In the genomic region with DNA sequence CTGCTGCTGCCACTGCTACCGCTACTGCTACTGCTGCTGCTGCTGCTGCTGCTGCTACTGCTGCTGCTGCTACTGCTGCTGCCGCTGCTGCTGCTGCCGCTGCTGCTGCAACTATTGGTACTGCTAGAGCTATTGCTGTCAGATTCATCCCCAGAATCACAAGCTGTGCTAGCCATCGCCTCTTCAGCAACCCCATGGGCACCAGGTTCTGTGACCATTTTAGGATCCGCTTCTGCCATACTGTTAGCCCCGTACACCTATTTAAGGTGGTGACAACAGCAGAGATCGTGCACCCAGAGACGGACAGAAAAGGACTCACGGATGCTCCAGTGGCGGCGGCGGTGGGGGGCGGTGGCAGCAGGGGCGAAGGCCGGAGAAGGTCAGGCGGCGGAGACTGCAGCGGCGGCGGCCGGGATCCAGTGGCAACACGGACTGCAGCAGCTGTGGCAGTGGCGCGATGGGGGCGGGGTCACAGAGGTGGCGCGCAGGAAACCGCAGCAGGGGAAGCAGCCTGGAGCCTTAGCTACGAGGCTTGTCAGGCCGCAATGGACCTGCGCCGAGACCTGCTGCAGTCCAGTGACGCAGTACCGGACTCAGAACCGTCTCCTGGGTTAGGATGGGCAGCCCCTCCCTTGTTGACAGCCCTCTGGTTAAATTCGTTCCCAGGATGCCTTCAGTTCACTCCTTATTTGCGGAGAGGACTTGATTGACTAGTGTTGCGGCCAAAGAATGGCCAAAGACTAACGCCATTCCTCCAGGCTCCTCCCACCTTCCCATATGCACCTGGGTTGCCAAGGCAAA, we compare ENCODE assay signal across 8 mouse cellular contexts. TPM values are rescaled to one million over a fixed set of nuclear protein-coding genes. Genes with fewer than 3 reads are reported as not detected.
DNase-seq lines count a peak whose midpoint lies in the region; ATAC-seq and TF ChIP-seq lines count a peak whose summit lies in the region.

A gene (minus strand): TSS at position 621 of the 801 bp plus-strand sequence.

- ATAC-seq in forebrain, postnatal 0 days: peak; percentile 98
- ATAC-seq in liver, embryonic 16.5 days (ENCODE audit: low read depth): peak; percentile 91
- peak; percentile 99 for ATAC-seq in neural tube, embryonic 13.5 days (ENCODE audit: low read depth)

- 12% methylated on average over 39 of the region's 39 CpGs for WGBS in forebrain, postnatal 0 days
- 9% methylated on average over 39 of the region's 39 CpGs for WGBS in liver, embryonic 16.5 days (ENCODE audit: insufficient replicate concordance)
- 7% methylated on average over 39 of the region's 39 CpGs for WGBS in neural tube, embryonic 13.5 days

- peak within 1 kb of the TSS; percentile 44 for H3K4me2 ChIP-seq in forebrain, postnatal 0 days (ENCODE audit: low read depth)
- peak within 1 kb of the TSS; percentile 53 for H3K4me2 ChIP-seq in liver, embryonic 16.5 days (ENCODE audit: low read depth, low read length)
- H3K4me2 ChIP-seq in neural tube, embryonic 13.5 days: peak within 1 kb of the TSS; percentile 51

- peak within 1 kb of the TSS; percentile 86 for H3K27ac ChIP-seq in forebrain, postnatal 0 days (ENCODE audit: low read depth, low read length)
- no peak within 1 kb of the TSS for H3K27ac ChIP-seq in liver, embryonic 16.5 days (ENCODE audit: low read length)
- H3K27ac ChIP-seq in neural tube, embryonic 13.5 days (replicated peaks): peak within 1 kb of the TSS; percentile 85

- TF ChIP-seq CTCF in forebrain, postnatal 0 days (IDR thresholded peaks at IDR 0.05; ENCODE audit: low read depth): no peak

- H3K4me3 ChIP-seq in forebrain, postnatal 0 days (ENCODE audit: low read depth, low read length): peak within 1 kb of the TSS; percentile 51
- peak within 1 kb of the TSS; percentile 42 for H3K4me3 ChIP-seq in liver, embryonic 16.5 days (ENCODE audit: low read depth, low read length)
- peak within 1 kb of the TSS; percentile 57 for H3K4me3 ChIP-seq in neural tube, embryonic 13.5 days

- no peaks in the 10 kb centered on the region for H3K36me3 ChIP-seq in forebrain, postnatal 0 days (ENCODE audit: insufficient read depth)
- no peaks in the 10 kb centered on the region for H3K36me3 ChIP-seq in liver, embryonic 16.5 days (ENCODE audit: control insufficient read depth, insufficient read depth)
- H3K36me3 ChIP-seq in neural tube, embryonic 13.5 days: no peaks in the 10 kb centered on the region

- H3K9me3 ChIP-seq in forebrain, postnatal 0 days (ENCODE audit: low read length): no peaks in the 10 kb centered on the region
- H3K9me3 ChIP-seq in liver, embryonic 16.5 days (replicated peaks; ENCODE audit: control insufficient read depth, low read length): no peaks in the 10 kb centered on the region
- H3K9me3 ChIP-seq in neural tube, embryonic 13.5 days: no peaks in the 10 kb centered on the region

- H3K27me3 ChIP-seq in forebrain, postnatal 0 days (ENCODE audit: insufficient read depth, low read length): no peaks in the 10 kb centered on the region
- no peaks in the 10 kb centered on the region for H3K27me3 ChIP-seq in liver, embryonic 16.5 days (ENCODE audit: control insufficient read depth, insufficient read depth, low read depth, low read length)
- H3K27me3 ChIP-seq in neural tube, embryonic 13.5 days: no peaks in the 10 kb centered on the region

- H3K4me1 ChIP-seq in forebrain, postnatal 0 days (ENCODE audit: insufficient read depth): no peaks in the 10 kb centered on the region
- no peaks in the 10 kb centered on the region for H3K4me1 ChIP-seq in liver, embryonic 16.5 days (ENCODE audit: control insufficient read depth, low read depth, low read length)
- 0 out of 2 replicates have a peak, but pooled peaks cover 10% of the 10 kb centered on the region for H3K4me1 ChIP-seq in neural tube, embryonic 13.5 days (replicated peaks)

- intact Hi-C loops in heart, postnatal 36 days (cut with DNase I): no loop called here

- peak; percentile 25 for DNase-seq in NIH3T3 (ENCODE audit: low read depth)
- peak; percentile 92 for DNase-seq in cerebellum, adult 9-10 months
- peak; percentile 84 for DNase-seq in forebrain, postnatal 0 days
- DNase-seq in heart, postnatal 36 days: peak; percentile 40 to 44
- peak; percentile 73 for DNase-seq in layer of hippocampus, adult 11-12 months (ENCODE audit: low spot score)
- peak; percentile 69 for DNase-seq in testis, postnatal 10 days (ENCODE audit: low spot score)

- peak within 1 kb of the TSS; percentile 70 for H3K9ac ChIP-seq in forebrain, postnatal 0 days
- H3K9ac ChIP-seq in liver, embryonic 16.5 days (ENCODE audit: low read depth, low read length): no peak within 1 kb of the TSS
- H3K9ac ChIP-seq in neural tube, embryonic 13.5 days: peak within 1 kb of the TSS; percentile 81

RNA-seq across cellular contexts. Expression of the gene that starts here (rescaled TPM):
- total RNA-seq in forebrain, postnatal 0 days (2014; rRNA removed): 55.2 and 58.6 TPM in 2 replicates
- 49.7 and 58.9 TPM in 2 replicates for polyA plus RNA-seq in forebrain, postnatal 0 days (2015; fragmentation: Nextera tagmentation; extraction: Ambion mirVana)
- 1 to 10 TPM; 1.2 to 1.9 TPM for total RNA-seq in heart, postnatal 36 days (2021)
- 0.37 and 0.41 TPM in 2 replicates for polyA plus RNA-seq in liver, embryonic 16.5 days (2015; fragmentation: Nextera tagmentation; extraction: Ambion mirVana)
- polyA plus RNA-seq in neural tube, embryonic 13.5 days (2015; fragmentation: Nextera tagmentation; extraction: Ambion mirVana): 46.3 and 47.0 TPM in 2 replicates

Comparison
In these comparisons a context has a peak if more than half of its experiments do, and no peak if none do; other contexts are left out.
1. RNA of the gene that starts here (total RNA-seq): 55.2 to 58.6 TPM in forebrain, postnatal 0 days; 1.2 to 1.9 TPM in heart, postnatal 36 days; every median in the first group is over 10 times any median in the second.
2. RNA of the gene that starts here (polyA plus RNA-seq): 49.7 to 58.9 TPM in forebrain, postnatal 0 days and 46.3 to 47.0 TPM in neural tube, embryonic 13.5 days; 0.37 to 0.41 TPM in liver, embryonic 16.5 days; every median in the first group is over 10 times any median in the second.
3. Peak in ATAC-seq, H3K4me3 ChIP-seq and H3K4me2 ChIP-seq in liver, embryonic 16.5 days; RNA of the gene not detected or under 1 TPM.
4. DNase-seq: peak in every context shown above with its lines; median percentile 92 in cerebellum, adult 9-10 months; 84 in forebrain, postnatal 0 days; 73 in layer of hippocampus, adult 11-12 months; 69 in testis, postnatal 10 days; 42 in heart, postnatal 36 days; 25 in NIH3T3.
5. Peak in every context shown above with its lines, with median percentiles within 50 percentile points of each other: ATAC-seq, H3K4me2 ChIP-seq and H3K4me3 ChIP-seq.